Mouse (Mus musculus) G1E (cell line): Measurements from ENCODE around the gene Gm38655. TPM values are rescaled to one million over a fixed set of nuclear protein-coding genes. Genes with fewer than 3 reads are reported as not detected.

ENCODE experiments used
- ATAC-seq: 2 replicates; pipeline ENCODE4 v1.8.0; 2016; ENCODE audit warnings: mild to moderate bottlenecking; ENCODE audit not compliant: insufficient number of reproducible peaks, poor library complexity, low FRiP score, severe bottlenecking; ENCODE audit errors: extremely low read depth
- DNase-seq: peaks from one replicate; pipeline ENCODE4 v3.0.0; 2012; ENCODE audit warnings: low spot score
- H3K27me3 ChIP-seq: 2 replicates; pipeline ENCODE4 v1.6.1; 2012; ENCODE audit warnings: mild to moderate bottlenecking, low read length, inconsistent platforms; ENCODE audit not compliant: insufficient read depth
- H3K36me3 ChIP-seq: replicated peaks from 2 replicates; pipeline ENCODE3; 2012; ENCODE audit warnings: mild to moderate bottlenecking, inconsistent platforms
- H3K4me1 ChIP-seq: 2 replicates; pipeline ENCODE4 v1.6.1; 2012; ENCODE audit warnings: low read depth, low read length, inconsistent platforms, mixed read lengths; ENCODE audit not compliant: insufficient read depth
- H3K4me3 ChIP-seq: 2 replicates; pipeline ENCODE4 v1.5.1; 2012; ENCODE audit warnings: low read depth, mild to moderate bottlenecking, inconsistent platforms, low read length, moderate library complexity, mixed read lengths
- H3K9me3 ChIP-seq: replicated peaks from 2 replicates; pipeline ENCODE4 v1.6.1; 2012; ENCODE audit warnings: inconsistent platforms
- CTCF ChIP-seq: IDR thresholded peaks from 2 replicates; pipeline ENCODE4 v1.5.1; 2012; ENCODE audit warnings: low read depth, low read length, inconsistent platforms, mixed read lengths
- GATA1 ChIP-seq: IDR thresholded peaks from 2 replicates; pipeline ENCODE4 v1.6.1; 2012; ENCODE audit warnings: borderline replicate concordance, low read length, inconsistent platforms, mixed read lengths
- GATA2 ChIP-seq: IDR thresholded peaks from 2 replicates; pipeline ENCODE4 v1.6.1; 2012; ENCODE audit warnings: low read depth, low read length, inconsistent platforms, borderline replicate concordance
- POLR2AphosphoS5 ChIP-seq: IDR thresholded peaks from 2 replicates; pipeline ENCODE4 v1.6.1; 2012; ENCODE audit warnings: low read depth, low read length, inconsistent platforms; ENCODE audit not compliant: insufficient replicate concordance
- TAL1 ChIP-seq: conservative IDR thresholded peaks from 2 replicates; pipeline ENCODE4 v1.6.1; 2012; ENCODE audit warnings: low read depth, low read length, inconsistent platforms, mixed read lengths
- polyA plus RNA-seq: library from polyadenylated mRNA; stranded (reverse); fragments of >175 nt; gene quantifications from 2 replicates; pipeline ENCODE4 v1.2.3, GENCODE M21; 2012
- total RNA-seq, 2 experiments: library from RNA; stranded (forward) in 1 of 2; stranded (reverse) in 1 of 2; fragments of 200-1000 nt in 1 of 2; fragments of >200 nt in 1 of 2; fragmentation: Nextera tagmentation in 1 of 2; gene quantifications; 2 replicates each; pipeline ENCODE4 v1.2.3; 2014 to 2017

The Gm38655 gene
- total and polyA plus RNA-seq, 3 experiments = 0.05 TPM; not detected in 2

DNA sequence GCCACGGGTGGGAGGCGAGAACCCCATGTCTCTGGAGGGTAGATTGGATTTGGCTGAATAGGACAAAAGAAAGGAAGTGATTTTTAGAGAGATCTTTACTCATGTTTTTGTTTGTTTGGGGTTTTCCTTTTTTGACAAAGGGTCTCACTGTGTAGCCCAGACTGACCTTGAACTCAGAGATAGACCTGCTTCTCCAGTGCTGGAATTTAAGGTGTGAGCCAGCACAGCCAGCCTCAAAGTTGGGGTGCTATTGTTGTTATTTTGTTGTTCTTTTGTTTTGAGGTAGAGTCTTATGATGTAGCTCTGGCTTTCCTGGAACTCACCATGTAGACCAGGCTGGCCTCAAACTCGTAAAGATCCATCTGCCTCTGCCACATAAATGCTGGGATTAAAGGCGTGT lies 27.1 kb upstream of the Gm38655 start:
- peaks cover 85% of the 10 kb centered on the region for H3K36me3 ChIP-seq
- no peak for ATAC-seq

DNA sequence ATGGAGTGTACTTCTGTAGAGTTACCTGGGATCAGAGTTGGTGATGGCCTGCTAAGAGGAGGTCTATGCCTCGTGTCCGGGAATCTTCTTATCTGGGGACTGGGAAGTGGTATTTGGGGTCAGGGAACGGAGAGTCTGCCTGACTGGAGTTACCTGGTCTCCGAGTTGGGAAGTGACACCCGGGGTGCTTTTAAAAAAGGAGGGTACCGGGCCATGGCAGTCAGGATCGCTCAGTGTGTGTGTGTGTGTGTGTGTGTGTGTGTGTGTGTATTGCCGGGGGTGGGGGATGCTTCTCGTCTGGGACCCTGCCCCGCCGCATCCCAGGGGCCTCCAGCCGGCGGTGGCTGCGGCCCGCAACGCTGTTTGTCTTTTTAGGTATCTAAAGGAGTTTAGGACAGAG lies 13.8 kb upstream of the Gm38655 start:
- Histone ChIP-seq H3K36me3 (peaks cover 71% of the 10 kb centered on the region), H3K27me3 (no peaks in the 10 kb centered on the region), H3K9me3 (no peaks in the 10 kb centered on the region), H3K4me1 (peaks cover 49% of the 10 kb centered on the region), H3K4me3 (peak overlapping the region; percentile 88)
- DNase-seq = no peak
- ATAC-seq = no peak
- TF ChIP-seq POLR2AphosphoS5 (no peak), CTCF (no peak), GATA1 (no peak), GATA2 (no peak), TAL1 (no peak)

More for the DNA sequence above, 27.1 kb upstream of the Gm38655 start:
- no peaks in the 10 kb centered on the region for H3K9me3 ChIP-seq
- H3K4me1 ChIP-seq = peaks cover under 1% of the 10 kb centered on the region; the same call in 1 of the 2 replicates
- no peaks in the 10 kb centered on the region for H3K27me3 ChIP-seq
- no peak for DNase-seq
- TF ChIP-seq GATA1 = no peak
- no peak for TF ChIP-seq TAL1
- TF ChIP-seq CTCF = no peak
- no peak overlapping the region for H3K4me3 ChIP-seq

DNA sequence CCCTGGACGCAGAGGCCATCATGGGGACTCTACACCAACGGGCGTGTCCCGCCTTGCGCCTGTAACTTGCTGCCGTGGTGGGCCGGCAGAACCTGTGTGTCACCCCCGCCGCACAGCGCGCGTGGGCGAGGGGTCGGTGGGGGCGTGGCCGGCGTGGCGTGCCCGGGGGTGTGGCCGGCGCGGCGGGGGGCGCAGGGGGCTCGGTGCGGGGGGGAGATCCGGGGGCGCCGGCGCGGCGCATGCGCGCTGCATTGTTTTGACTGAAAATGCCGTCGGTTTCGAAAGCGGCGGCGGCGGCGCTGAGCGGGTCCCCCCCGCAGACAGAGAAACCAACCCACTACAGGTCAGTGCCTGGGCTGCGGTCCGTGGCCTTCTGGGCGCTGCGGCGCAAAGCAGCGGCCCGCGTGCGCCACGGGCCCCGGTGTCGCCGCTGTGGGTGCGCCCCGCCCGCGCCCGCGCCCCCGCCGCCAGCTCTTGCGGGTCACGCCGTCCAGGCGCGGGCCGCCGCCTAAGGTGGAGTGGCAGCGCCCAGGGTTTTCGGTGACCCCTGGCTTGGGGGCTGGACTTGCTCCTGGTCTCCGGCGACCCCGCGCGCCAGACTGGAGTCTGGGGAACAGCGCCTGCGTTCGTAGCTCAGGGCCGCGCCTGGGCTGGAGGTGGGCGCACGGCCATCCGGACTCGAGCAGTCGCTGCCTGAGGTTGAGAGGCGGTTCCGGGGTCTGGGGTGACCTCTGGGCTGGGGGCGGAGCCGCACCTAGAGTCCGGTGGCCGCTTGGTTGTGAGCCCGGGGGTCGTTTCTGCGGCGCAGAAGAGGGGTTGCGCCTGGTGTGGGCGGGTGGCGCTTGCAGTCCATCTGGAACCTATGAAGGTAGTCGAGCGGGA lies 13.1 kb upstream of the Gm38655 start, which contains the start of gene Unkl:
Gene Unkl, plus strand, starts transcription at position 248 of the 882 bp plus-strand sequence.
- no peak for TF ChIP-seq TAL1
- TF ChIP-seq GATA2 = no peak
- no peak for TF ChIP-seq GATA1
- no peak for TF ChIP-seq CTCF
- TF ChIP-seq POLR2AphosphoS5 = no peak
- peaks cover 64% of the 10 kb centered on the region for H3K36me3 ChIP-seq
- H3K4me1 ChIP-seq = peaks cover 55% of the 10 kb centered on the region
- peak; percentile 35; the same call in 1 of the 2 replicates for ATAC-seq
- peak within 1 kb of the TSS; percentile 88 for H3K4me3 ChIP-seq
- no peaks in the 10 kb centered on the region for H3K9me3 ChIP-seq
- peak; percentile 78 for DNase-seq
- no peaks in the 10 kb centered on the region for H3K27me3 ChIP-seq

- ATAC-seq = no peak
Observed at GRCm38 (mm10) chr17:25187784-25188149, 12.5 kb upstream of the Gm38655 start.

DNA sequence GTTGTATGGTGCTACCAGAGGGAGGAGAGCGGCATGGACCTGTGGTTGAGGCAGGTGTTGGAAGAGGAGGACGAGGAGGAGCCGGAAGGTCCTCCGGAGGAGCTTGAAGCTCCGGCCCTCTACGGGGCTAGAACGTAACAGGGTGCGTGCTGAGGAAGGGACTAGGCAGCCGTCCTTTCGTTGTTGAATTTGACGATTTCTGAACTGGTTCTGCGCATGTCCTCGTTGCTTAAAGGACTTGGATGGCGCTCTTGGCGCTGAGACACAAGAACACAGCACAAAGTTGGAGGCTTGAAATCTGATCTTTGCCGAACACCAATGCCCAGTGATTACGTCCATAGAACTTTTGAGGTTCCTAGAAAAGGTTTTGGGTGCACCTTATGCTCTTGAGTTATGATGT lies 9.7 kb upstream of the Gm38655 start:
- peak overlapping the region; percentile 90 for H3K4me3 ChIP-seq
- ATAC-seq (no peak), DNase-seq (no peak)
- H3K9me3 ChIP-seq = no peaks in the 10 kb centered on the region
- peaks cover 32% of the 10 kb centered on the region for H3K36me3 ChIP-seq
- TF ChIP-seq CTCF (no peak), GATA2 (no peak), TAL1 (no peak), GATA1 (no peak), POLR2AphosphoS5 (no peak)
- peaks cover 61% of the 10 kb centered on the region for H3K4me1 ChIP-seq
- peaks cover 5% of the 10 kb centered on the region for H3K27me3 ChIP-seq

More at GRCm38 (mm10) chr17:25187784-25188149, 12.5 kb upstream of the Gm38655 start:
- Histone ChIP-seq H3K27me3 (no peaks in the 10 kb centered on the region), H3K36me3 (peaks cover 58% of the 10 kb centered on the region), H3K9me3 (no peaks in the 10 kb centered on the region), H3K4me3 (peak overlapping the region; percentile 88), H3K4me1 (peaks cover 59% of the 10 kb centered on the region)
- no peak for TF ChIP-seq CTCF
- no peak for TF ChIP-seq GATA1
- TF ChIP-seq POLR2AphosphoS5 = no peak
- DNase-seq = no peak

DNA sequence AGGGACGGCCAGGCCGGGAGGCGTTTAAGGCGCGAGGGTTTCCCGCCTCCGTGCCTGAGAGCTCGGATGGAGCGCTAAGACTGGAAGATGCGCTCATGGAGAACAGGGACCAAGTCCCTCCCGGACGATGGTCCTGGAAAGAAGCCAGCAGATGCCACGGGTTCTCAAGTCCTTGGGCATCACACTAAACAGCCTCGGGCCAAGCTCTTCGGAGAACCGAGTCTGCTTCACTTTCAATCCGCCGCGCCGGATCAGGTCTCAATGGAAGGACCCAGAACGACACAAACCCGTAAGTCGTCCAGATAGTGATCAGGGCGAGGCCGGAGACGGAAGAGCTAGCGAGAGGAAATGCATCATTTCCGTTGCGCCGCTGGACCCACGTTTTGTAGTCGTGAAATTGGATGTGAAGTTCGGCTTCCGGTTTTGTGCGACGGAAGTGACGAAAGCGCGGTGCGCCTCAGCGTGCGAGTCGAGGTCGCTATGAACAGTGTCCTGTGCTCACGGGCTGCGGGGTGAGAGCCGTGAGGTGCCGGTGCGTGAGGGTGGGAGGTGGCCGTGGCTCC lies 8.9 kb upstream of the Gm38655 start, which contains the start of gene BC003965:
Gene BC003965, plus strand, starts transcription at position 426 of the 563 bp plus-strand sequence.
- H3K27me3 ChIP-seq = peaks cover 8% of the 10 kb centered on the region
- H3K9me3 ChIP-seq = no peaks in the 10 kb centered on the region
- no peak for TF ChIP-seq GATA1
- TF ChIP-seq GATA2 = peak; percentile 98
- TF ChIP-seq POLR2AphosphoS5 = 0 out of 2 replicates have a peak, but pooled peaks have one; percentile 15
- TF ChIP-seq TAL1 = no peak
- peak within 1 kb of the TSS; percentile 90 for H3K4me3 ChIP-seq
- DNase-seq (peak; percentile 83), ATAC-seq (peak; percentile 80)
- peaks cover 28% of the 10 kb centered on the region for H3K36me3 ChIP-seq
- H3K4me1 ChIP-seq = peaks cover 53% of the 10 kb centered on the region
